Mouse (Mus musculus) heart, postnatal 0 days (tissue): ENCODE results near the gene Tnr.

ENCODE experiments used
- CTCF ChIP-seq: IDR thresholded peaks from 2 replicates; pipeline ENCODE4 v1.5.1; 2016; ENCODE audit warnings: antibody characterized with exemption, control low read depth, low read depth
- EP300 ChIP-seq: IDR thresholded peaks from 2 replicates; pipeline ENCODE4 v1.6.1; 2016; ENCODE audit warnings: antibody characterized with exemption, low read depth

DNA sequence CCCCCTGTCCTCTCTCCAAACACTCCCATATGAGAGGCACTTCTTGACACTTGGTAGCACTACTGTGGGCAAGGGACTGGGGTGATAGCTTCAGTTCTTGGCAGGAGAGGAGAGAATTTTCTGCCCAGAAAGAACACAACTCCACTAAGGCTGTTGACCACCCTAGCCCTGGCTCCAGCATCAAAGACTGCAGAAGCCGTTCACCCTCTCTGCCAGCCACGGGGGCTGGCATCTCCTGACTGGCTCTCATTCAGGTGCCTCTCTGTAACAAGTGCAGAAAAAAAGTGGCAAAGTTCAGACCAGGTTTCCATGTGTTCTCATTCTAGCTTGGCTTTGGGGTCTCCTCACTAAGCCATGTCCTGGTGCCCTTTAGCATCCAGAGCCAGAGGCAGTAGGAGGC, 157.7 kb downstream of the Tnr start:
- no peak for TF ChIP-seq CTCF
- no peak for TF ChIP-seq EP300
